Mouse (Mus musculus) intestine, postnatal 0 days (tissue): ENCODE measurements around the gene Zfp423. TPM values are rescaled to one million over a fixed set of nuclear protein-coding genes. Genes with fewer than 3 reads are reported as not detected.

ENCODE experiments used
- ATAC-seq: fragments of 200-750 bp; cut with Nextera tagmentation; 2 replicates; pipeline ENCODE4 v1.8.0; 2017; ENCODE audit warnings: mild to moderate bottlenecking, moderate TSS enrichment, moderate library complexity
- H3K27ac ChIP-seq: fragments of 300-500 bp; sonication (generic); 2 replicates; pipeline ENCODE4 v1.5.1; 2014; ENCODE audit warnings: mild to moderate bottlenecking, low read depth, low read length, moderate library complexity
- H3K27me3 ChIP-seq: fragments of 300-500 bp; sonication (generic); replicated peaks from 2 replicates; pipeline ENCODE4 v1.6.1; 2014; ENCODE audit warnings: low read length, mixed read lengths; ENCODE audit not compliant: control insufficient read depth, insufficient read depth
- H3K36me3 ChIP-seq: fragments of 300-500 bp; sonication (generic); 2 replicates; pipeline ENCODE4 v1.6.1; 2014; ENCODE audit warnings: mild to moderate bottlenecking, moderate library complexity; ENCODE audit not compliant: control insufficient read depth, insufficient read depth
- H3K4me1 ChIP-seq: fragments of 300-500 bp; sonication (generic); replicated peaks from 2 replicates; pipeline ENCODE4 v1.6.1; 2014; ENCODE audit warnings: antibody characterized with exemption, low read length, mixed read lengths; ENCODE audit not compliant: control insufficient read depth, insufficient read depth
- H3K4me2 ChIP-seq: fragments of 300-500 bp; sonication (generic); replicated peaks from 2 replicates; pipeline ENCODE4 v1.6.1; 2014; ENCODE audit warnings: low read depth, mild to moderate bottlenecking, moderate library complexity
- H3K4me3 ChIP-seq: fragments of 300-500 bp; sonication (generic); 2 replicates; pipeline ENCODE4 v1.5.1; 2014; ENCODE audit warnings: low read depth, low read length
- H3K9ac ChIP-seq: fragments of 300-500 bp; sonication (generic); 2 replicates; pipeline ENCODE4 v1.6.1; 2014; ENCODE audit warnings: mild to moderate bottlenecking, low read depth, low read length
- H3K9me3 ChIP-seq: fragments of 300-500 bp; sonication (generic); 2 replicates; pipeline ENCODE4 v1.6.1; 2016; ENCODE audit warnings: mixed run types; ENCODE audit not compliant: control insufficient read depth
- CTCF ChIP-seq: sonication (generic); IDR thresholded peaks from 2 replicates; pipeline ENCODE4 v1.5.1; 2016; ENCODE audit warnings: low read depth, mild to moderate bottlenecking, control low read depth, antibody characterized with exemption, moderate library complexity
- WGBS: fragments of 180-500 bp; shearing (Covaris S2); extraction: QIAGEN DNeasy Blood & Tissue Kit; methylation state at CpG from one replicate; pipeline ENCODE4 v1.1.7; 2014; 5-methylcytosine and 5-hydroxymethylcytosine counted together
- polyA plus RNA-seq: library from polyadenylated mRNA; unstranded; fragments of >200 nt; fragmentation: Nextera tagmentation; extraction: Ambion mirVana; gene quantifications from 2 replicates; pipeline ENCODE4 v1.2.1, GENCODE M21; 2015

The Zfp423 gene
- polyA plus RNA-seq, 1 experiment from 2014 or later = 1.6 TPM

GRCm38 (mm10) chr8:87686986-87687698 is 272.3 kb downstream of the Zfp423 start:
- 77% methylated on average over 10 of the region's 10 CpGs for WGBS
- Histone ChIP-seq H3K9ac (no peak overlapping the region), H3K4me2 (no peak overlapping the region), H3K27ac (no peak overlapping the region), H3K27me3 (no peaks in the 10 kb centered on the region), H3K4me3 (no peak overlapping the region), H3K9me3 (no peaks in the 10 kb centered on the region), H3K4me1 (0 out of 2 replicates have a peak, but pooled peaks cover 3% of the 10 kb centered on the region), H3K36me3 (no peaks in the 10 kb centered on the region)
- no peak for ATAC-seq
- TF ChIP-seq CTCF = no peak

- H3K27me3 ChIP-seq = no peaks in the 10 kb centered on the region
- no peak overlapping the region for H3K27ac ChIP-seq
- H3K4me3 ChIP-seq = no peak overlapping the region
- 71% methylated on average over 3 of the region's 3 CpGs for WGBS
- no peak for ATAC-seq
- no peak for TF ChIP-seq CTCF
- H3K4me2 ChIP-seq = no peak overlapping the region
- no peak overlapping the region for H3K9ac ChIP-seq
- no peaks in the 10 kb centered on the region for H3K9me3 ChIP-seq
- no peaks in the 10 kb centered on the region for H3K36me3 ChIP-seq
- H3K4me1 ChIP-seq = 0 out of 2 replicates have a peak, but pooled peaks cover 3% of the 10 kb centered on the region
Observed at GRCm38 (mm10) chr8:87686026-87686425, 273.4 kb downstream of the Zfp423 start.

DNA sequence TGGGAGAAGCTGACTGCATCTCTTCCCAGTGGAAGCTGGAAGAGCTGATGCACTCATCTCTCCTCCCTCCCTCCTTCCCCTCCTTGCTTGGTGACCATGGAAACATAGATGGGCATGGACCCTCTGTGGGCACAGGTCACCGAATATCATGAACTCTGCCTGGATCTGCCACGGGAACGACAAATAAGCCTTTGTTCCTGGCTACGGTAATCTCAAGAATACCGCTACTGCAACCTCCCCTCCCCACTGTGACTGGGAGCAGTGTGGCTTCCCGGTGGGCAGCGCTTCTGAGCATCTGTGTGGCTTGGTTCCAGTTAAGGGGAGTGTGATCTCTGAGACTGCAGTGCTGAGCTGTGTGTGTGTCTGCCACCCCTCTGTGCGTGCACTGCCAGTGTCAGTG is 274.0 kb downstream of the Zfp423 start:
- H3K9me3 ChIP-seq = no peaks in the 10 kb centered on the region
- no peak overlapping the region for H3K4me3 ChIP-seq
- H3K9ac ChIP-seq = no peak overlapping the region
- H3K27me3 ChIP-seq = no peaks in the 10 kb centered on the region
- 75% methylated on average over 8 of the region's 8 CpGs for WGBS
- H3K36me3 ChIP-seq = no peaks in the 10 kb centered on the region
- H3K4me2 ChIP-seq = no peak overlapping the region
- no peak overlapping the region for H3K27ac ChIP-seq
- 0 out of 2 replicates have a peak, but pooled peaks cover 3% of the 10 kb centered on the region for H3K4me1 ChIP-seq
- TF ChIP-seq CTCF = no peak
- ATAC-seq = no peak

- TF ChIP-seq CTCF = no peak
- Histone ChIP-seq H3K4me3 (no peak overlapping the region), H3K36me3 (no peaks in the 10 kb centered on the region), H3K4me2 (no peak overlapping the region), H3K27me3 (no peaks in the 10 kb centered on the region), H3K4me1 (no peaks in the 10 kb centered on the region), H3K9ac (no peak overlapping the region), H3K27ac (no peak overlapping the region), H3K9me3 (no peaks in the 10 kb centered on the region)
- 93% methylated on average over 3 of the region's 3 CpGs for WGBS
- ATAC-seq = no peak
Observed at GRCm38 (mm10) chr8:87682066-87682465, 277.3 kb downstream of the Zfp423 start.

DNA sequence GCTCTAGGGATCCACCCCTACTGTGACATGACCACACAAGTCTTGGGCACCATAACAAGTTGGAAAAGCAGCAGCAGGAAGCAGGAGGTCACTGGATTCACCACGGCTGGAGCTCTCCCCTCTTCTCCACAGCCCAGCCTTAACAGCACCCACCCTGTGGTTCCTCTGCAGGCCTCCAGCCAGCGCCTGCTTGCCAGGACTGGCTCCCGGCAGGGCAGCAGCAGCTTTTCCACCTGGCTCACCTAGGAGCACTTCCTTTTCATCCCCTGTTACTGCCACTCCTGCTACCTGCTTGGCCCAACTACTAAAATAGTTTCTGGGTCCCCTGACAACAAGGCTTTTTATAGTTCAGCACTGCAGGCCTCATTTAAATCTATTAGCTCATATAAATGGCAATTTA is 279.4 kb downstream of the Zfp423 start:
- Histone ChIP-seq H3K9me3 (no peaks in the 10 kb centered on the region), H3K4me1 (no peaks in the 10 kb centered on the region), H3K27me3 (no peaks in the 10 kb centered on the region), H3K4me3 (no peak overlapping the region), H3K27ac (no peak overlapping the region), H3K9ac (no peak overlapping the region), H3K4me2 (no peak overlapping the region), H3K36me3 (no peaks in the 10 kb centered on the region)
- WGBS = 73% methylated on average over 3 of the region's 3 CpGs
- no peak for ATAC-seq
- no peak for TF ChIP-seq CTCF

- no peak for ATAC-seq
- H3K9me3 ChIP-seq = no peaks in the 10 kb centered on the region
- no peak overlapping the region for H3K9ac ChIP-seq
- no peaks in the 10 kb centered on the region for H3K4me1 ChIP-seq
- H3K4me2 ChIP-seq = no peak overlapping the region
- TF ChIP-seq CTCF = no peak
- H3K4me3 ChIP-seq = no peak overlapping the region
- no peaks in the 10 kb centered on the region for H3K36me3 ChIP-seq
- WGBS = 86% methylated on average over 11 of the region's 11 CpGs
- H3K27ac ChIP-seq = no peak overlapping the region
- no peaks in the 10 kb centered on the region for H3K27me3 ChIP-seq
Observed at GRCm38 (mm10) chr8:87679431-87680003, 279.9 kb downstream of the Zfp423 start.
